Comparison of ENCODE assay signal across 8 mouse cellular contexts in the genomic region with DNA sequence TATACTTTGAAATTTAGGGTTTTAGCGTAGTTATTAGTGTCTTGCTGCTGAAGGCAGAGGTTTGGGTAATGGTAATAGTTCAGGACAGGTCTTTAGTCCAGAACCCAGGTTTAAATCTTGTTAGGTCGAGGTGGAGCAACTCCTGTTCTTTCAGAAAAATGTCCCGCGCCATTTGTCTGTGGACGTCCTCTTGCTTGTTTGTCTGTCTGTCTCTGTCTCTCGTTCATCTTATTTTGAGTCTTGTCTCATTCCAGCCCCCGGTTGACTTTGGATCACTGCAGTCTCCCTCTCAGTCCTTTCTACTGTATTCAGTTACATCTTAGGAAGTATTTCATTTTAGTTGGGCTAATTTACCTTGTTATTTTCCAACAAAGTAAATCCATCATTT. TPM values are rescaled to one million over a fixed set of nuclear protein-coding genes. Genes with fewer than 3 reads are reported as not detected.
DNase-seq lines count a peak whose midpoint lies in the region; ATAC-seq and TF ChIP-seq lines count a peak whose summit lies in the region.

No protein-coding gene starts in this region.

- peak overlapping the region; percentile 88 for H3K4me3 ChIP-seq in kidney, postnatal 0 days (replicated peaks; ENCODE audit: low read depth, low read length)
- H3K4me3 ChIP-seq in hindbrain, embryonic 14.5 days (replicated peaks; ENCODE audit: low read length), result peak overlapping the region; percentile 81
- peak overlapping the region; percentile 92 for H3K4me3 ChIP-seq in midbrain, embryonic 15.5 days

- H3K4me2 ChIP-seq in kidney, postnatal 0 days (ENCODE audit: low read length), result peak overlapping the region; percentile 57
- peak overlapping the region; percentile 72 for H3K4me2 ChIP-seq in hindbrain, embryonic 14.5 days (replicated peaks)
- peak overlapping the region; percentile 77 for H3K4me2 ChIP-seq in midbrain, embryonic 15.5 days

- no peak for TF ChIP-seq CTCF in kidney, postnatal 0 days (IDR thresholded peaks at IDR 0.05; ENCODE audit: low read depth)

- 0% methylated on average over 7 of the region's 7 CpGs for WGBS in kidney, postnatal 0 days
- 3% methylated on average over 7 of the region's 7 CpGs for WGBS in hindbrain, embryonic 14.5 days
- whole genome bisulfite sequencing in midbrain, embryonic 15.5 days, result 2% methylated on average over 7 of the region's 7 CpGs

- H3K27ac ChIP-seq in kidney, postnatal 0 days, result peak overlapping the region; percentile 88
- H3K27ac ChIP-seq in hindbrain, embryonic 14.5 days, result no peak overlapping the region
- peak overlapping the region; percentile 87 for H3K27ac ChIP-seq in midbrain, embryonic 15.5 days

- H3K36me3 ChIP-seq in kidney, postnatal 0 days (ENCODE audit: insufficient read depth, low read length), result 0 out of 2 replicates have a peak, but pooled peaks cover 3% of the 10 kb centered on the region
- H3K36me3 ChIP-seq in hindbrain, embryonic 14.5 days (replicated peaks; ENCODE audit: control insufficient read depth, insufficient read depth), result peaks cover 19% of the 10 kb centered on the region
- no peaks in the 10 kb centered on the region for H3K36me3 ChIP-seq in midbrain, embryonic 15.5 days (replicated peaks)

- no peaks in the 10 kb centered on the region for H3K27me3 ChIP-seq in kidney, postnatal 0 days (ENCODE audit: insufficient read depth, low read length)
- H3K27me3 ChIP-seq in hindbrain, embryonic 14.5 days (ENCODE audit: control insufficient read depth, insufficient read depth, low read length), result no peaks in the 10 kb centered on the region
- H3K27me3 ChIP-seq in midbrain, embryonic 15.5 days (replicated peaks), result no peaks in the 10 kb centered on the region

- H3K9me3 ChIP-seq in kidney, postnatal 0 days (replicated peaks; ENCODE audit: low read length), result no peaks in the 10 kb centered on the region
- no peaks in the 10 kb centered on the region for H3K9me3 ChIP-seq in hindbrain, embryonic 14.5 days (ENCODE audit: control insufficient read depth, low read length)
- no peaks in the 10 kb centered on the region for H3K9me3 ChIP-seq in midbrain, embryonic 15.5 days

- DNase-seq in kidney, postnatal 0 days (ENCODE audit: low spot score), result no peak
- DNase-seq in kidney, adult 18-20 months, result no peak
- peak; percentile 30 for DNase-seq in c-Kit-positive CD71-positive TER-119-negative erythroid progenitor cells, embryonic 14.5 days (ENCODE audit: low read depth)
- DNase-seq in hindbrain, embryonic 14.5 days (ENCODE audit: low spot score), result no peak
- no peak for DNase-seq in layer of hippocampus, postnatal 25 days (ENCODE audit: extremely low spot score in 1 of 2, low spot score in 1 of 2)
- DNase-seq in urinary bladder, postnatal 10 days (ENCODE audit: low spot score), result no peak
- no peak for DNase-seq in kidney, adult 8-10 months

- no peaks in the 10 kb centered on the region for H3K4me1 ChIP-seq in kidney, postnatal 0 days (replicated peaks; ENCODE audit: insufficient read depth, low read length)
- peaks cover 13% of the 10 kb centered on the region for H3K4me1 ChIP-seq in hindbrain, embryonic 14.5 days (replicated peaks; ENCODE audit: control insufficient read depth, insufficient read depth, low read length)
- peaks cover 23% of the 10 kb centered on the region for H3K4me1 ChIP-seq in midbrain, embryonic 15.5 days

- peak overlapping the region; percentile 81 for H3K9ac ChIP-seq in kidney, postnatal 0 days (ENCODE audit: low read depth, low read length)
- peak overlapping the region; percentile 78 for H3K9ac ChIP-seq in hindbrain, embryonic 14.5 days
- peak overlapping the region; percentile 83 for H3K9ac ChIP-seq in midbrain, embryonic 15.5 days

- ATAC-seq in kidney, postnatal 0 days (replicated peaks; ENCODE audit: low FRiP score, low read depth), result no peak
- no peak for ATAC-seq in hindbrain, embryonic 14.5 days (ENCODE audit: low FRiP score)
- ATAC-seq in midbrain, embryonic 15.5 days (replicated peaks), result no peak

RNA-seq across cellular contexts. Expression of gene Arnt, which starts 0.8 kb away (rescaled TPM):
- polyA plus RNA-seq in kidney, postnatal 0 days (2015; fragmentation: Nextera tagmentation; extraction: Ambion mirVana), result 21.6 and 26.7 TPM in 2 replicates
- 12.3 and 13.3 TPM in 2 replicates for polyA plus RNA-seq in hindbrain, embryonic 14.5 days (2014; fragmentation: Nextera tagmentation; extraction: Ambion mirVana)
- polyA plus RNA-seq in midbrain, embryonic 15.5 days (2015; fragmentation: Nextera tagmentation; extraction: Ambion mirVana), result 17.7 and 19.7 TPM in 2 replicates
- total RNA-seq in layer of hippocampus, postnatal 25 days (2021), result 10 to 100 TPM; 28.5 to 40.4 TPM

RNA-seq across cellular contexts. Expression of gene 4930558C23Rik, which starts 32.3 kb away (rescaled TPM):
- 0.22 and 0.26 TPM in 2 replicates for polyA plus RNA-seq in kidney, postnatal 0 days (2015; fragmentation: Nextera tagmentation; extraction: Ambion mirVana)
- not detected in 2 replicates for polyA plus RNA-seq in hindbrain, embryonic 14.5 days (2014; fragmentation: Nextera tagmentation; extraction: Ambion mirVana)
- not detected in 2 replicates for polyA plus RNA-seq in midbrain, embryonic 15.5 days (2015; fragmentation: Nextera tagmentation; extraction: Ambion mirVana)
- total RNA-seq in layer of hippocampus, postnatal 25 days (2021), result not detected
